Mouse (Mus musculus): ENCODE measurements around the gene Pip4k2b. TPM values are rescaled to one million over a fixed set of nuclear protein-coding genes. Genes with fewer than 3 reads are reported as not detected.

Gene Pip4k2b
- total RNA-seq, 2 experiments from 2014 or later = 64.7 TPM

DNA sequence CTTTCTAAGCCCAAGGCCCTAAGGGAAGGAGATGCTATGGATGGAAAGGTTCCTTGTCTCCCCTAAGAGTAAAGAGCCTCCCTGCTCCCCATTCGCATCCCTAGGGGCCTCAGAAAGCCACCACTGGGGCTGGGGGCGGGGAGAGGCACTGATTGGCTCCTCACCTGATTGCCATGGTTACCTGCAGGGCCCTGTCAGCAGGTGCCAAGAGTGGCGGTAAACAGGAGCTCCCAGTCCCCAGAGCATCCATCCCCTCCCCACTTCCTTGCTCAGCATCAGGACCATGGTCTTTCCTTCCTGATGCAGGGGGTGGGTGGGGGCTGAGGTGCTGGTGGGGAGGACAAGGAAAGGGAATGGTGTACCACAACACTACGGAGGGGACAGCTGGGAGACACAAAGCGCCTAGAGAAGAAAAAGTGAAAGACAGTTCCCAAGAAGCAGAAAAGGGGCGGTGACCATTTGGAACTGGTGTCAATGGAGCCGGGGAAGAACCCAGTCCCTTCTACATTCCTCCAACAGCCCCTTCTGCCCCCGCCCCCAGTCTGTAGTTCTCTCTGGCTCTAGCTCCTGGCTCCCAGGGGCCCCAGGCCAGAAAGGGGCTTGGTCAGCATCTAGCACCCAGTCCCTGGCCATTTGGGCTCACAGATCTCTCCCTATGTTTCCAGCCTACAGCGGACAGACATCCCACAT lies 48.6 kb downstream of the Pip4k2b start:
- no peak for DNase-seq (ENCODE audit: low spot score)

DNA sequence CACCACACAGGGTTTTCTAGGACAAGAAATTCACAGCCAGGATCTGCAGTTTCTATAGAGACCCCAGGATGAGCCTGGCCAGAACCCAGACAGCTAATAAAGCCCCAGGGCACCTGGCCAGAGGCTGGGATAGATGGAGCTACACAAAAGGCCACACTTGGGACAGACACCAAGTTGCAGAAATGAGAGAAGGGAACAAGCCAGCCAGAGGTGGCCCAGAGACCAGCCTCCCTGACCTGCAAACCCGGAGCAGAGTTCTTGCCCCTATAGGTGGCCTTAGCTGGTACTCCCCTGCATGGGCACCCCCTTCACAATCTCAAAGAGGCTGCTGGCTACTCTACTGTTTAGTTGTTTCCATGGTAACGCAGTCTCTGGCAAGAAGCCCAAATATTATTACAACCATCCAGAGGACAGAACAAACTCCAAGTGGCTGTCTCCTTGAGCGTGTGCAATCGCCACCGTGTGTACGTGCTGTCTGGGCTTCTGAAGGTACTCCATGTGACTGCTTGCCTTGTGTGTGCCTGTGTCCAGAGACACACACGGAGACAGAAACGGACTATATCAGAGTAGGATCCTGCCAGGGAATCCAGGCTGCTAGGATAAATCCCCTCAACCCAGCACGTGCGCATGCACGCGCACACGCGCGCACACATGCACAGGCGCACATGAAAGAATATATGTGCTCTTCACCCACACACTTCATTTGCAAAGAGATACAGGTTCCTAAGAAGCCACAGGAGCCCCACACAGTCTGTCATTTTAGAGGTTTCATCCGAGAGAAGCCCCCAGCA lies 49.4 kb downstream of the Pip4k2b start:
- no peak for DNase-seq (ENCODE audit: low spot score)

DNA sequence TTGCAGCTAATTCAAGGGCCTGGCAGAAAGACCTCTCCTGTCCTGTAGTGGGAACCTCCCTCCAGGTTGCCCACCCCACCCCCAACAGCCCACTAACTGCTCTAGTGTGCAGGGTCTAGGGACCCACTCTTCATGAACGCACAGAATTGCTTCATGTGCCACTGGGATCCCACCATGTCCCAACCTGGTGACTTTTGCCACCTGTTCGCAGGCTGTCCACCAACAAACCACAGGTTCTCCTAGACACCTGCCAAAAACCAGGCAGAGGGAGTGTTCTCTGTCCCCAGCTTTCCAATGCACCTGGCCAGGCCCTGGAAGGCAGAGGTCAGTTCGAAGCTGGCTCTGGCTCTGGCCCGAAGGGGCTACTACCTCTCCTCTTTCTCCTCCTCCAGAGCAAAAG lies 50.1 kb downstream of the Pip4k2b start:
- no peak for DNase-seq (ENCODE audit: low spot score)

DNA sequence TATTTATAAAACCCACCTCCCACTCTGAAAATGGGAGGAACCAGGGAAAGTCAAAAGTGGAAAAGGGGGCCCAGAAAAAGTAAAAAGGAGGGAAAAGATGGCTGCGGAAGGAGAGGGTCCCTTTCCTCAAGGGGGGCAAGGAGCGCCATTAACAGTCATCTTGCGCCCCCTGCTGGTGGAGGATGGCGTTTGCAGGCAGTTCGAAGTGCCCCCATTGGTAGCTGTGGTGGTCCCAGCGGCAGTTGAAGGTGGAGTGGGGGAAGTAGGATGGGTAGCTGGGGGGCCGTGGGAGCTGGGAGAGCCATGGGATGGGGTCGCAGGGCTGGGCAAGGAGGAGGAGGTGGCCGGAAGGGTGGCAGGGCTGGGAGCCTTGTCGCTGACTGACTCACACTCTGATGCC lies 54.6 kb downstream of the Pip4k2b start:
- peak; percentile 64 for DNase-seq (ENCODE audit: low spot score)

DNA sequence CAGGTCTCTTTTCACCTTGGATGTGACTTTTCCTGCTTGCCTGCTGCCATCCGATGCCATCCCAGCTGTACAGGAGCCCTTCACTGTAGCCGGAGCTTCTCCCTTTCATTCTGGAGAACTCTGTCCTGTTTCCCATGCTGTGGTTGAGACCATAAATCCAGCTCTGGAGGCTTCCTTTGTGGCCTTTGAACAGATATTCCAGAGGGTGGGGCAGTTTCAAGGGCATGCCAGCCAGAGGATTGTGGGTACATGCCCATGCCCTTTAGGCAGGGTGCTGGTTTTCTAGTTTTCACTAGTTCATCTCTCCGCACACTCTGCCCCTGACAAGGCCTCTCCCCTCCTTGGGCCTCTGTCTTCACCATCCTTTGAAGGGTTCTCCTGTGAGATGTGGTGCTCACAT lies 57.4 kb downstream of the Pip4k2b start:
- no peak for DNase-seq (ENCODE audit: low spot score)

DNA sequence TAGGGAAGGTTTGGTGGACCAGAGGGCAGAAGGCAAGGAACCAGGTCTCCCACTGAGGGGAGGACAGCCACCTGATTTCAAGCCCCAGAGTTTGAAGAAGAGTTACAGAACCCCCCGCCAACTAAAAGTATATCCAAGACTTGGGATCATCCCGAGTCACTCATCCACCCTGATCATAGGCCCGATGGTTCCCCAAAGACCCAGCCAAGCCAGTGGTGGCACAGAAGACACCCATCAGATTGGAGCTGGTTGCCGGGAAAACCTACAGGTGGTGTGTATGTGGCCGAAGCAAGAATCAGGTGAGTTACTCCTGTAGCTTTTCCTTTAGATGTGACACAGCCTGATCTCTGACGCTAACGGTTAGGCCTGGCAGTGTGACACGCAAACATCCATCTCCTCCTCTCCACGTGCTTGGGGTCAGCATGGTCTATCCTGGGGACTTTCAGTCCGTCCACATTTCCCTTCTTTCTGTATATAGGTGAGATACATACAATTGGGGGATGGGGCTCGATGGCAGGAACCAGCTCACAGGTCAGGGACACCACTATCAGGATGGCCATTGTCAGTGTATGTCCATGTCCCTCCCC lies 58.1 kb downstream of the Pip4k2b start:
- DNase-seq (ENCODE audit: low spot score) = no peak

DNA sequence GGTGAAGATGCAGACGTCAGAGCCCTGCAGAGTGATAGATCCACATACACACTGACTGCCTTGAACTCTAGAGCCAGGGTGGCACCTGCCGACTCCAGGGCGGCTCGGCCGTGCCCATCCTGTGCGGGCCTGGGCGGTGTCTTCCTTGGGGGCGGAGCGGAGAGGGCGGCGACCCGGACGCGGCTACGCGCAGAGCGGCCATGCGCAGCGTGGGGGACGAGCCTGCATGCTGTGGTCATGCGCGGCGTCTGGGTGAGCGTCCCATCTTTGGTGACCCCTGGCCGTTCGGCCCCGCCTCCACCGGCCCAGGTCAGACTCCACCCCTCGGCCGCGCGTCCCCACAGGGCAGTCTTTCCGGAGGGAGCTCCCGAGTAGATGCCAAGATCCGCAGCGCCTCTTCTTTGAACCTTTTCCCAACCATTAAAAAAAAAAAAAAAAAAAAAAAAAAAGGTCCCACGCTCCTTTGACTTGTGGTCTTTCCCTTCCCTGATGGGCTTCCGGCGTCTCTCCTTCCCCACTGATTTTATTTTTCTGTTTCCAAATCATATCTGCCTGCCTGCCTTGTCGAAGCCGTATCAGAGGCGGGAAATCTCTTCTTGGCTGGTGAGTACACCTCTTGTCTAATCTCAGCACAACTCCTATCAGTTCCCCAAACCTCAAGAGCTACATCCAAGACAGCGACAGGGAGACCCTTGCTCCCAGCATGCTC lies 58.7 kb downstream of the Pip4k2b start, which contains the start of gene Cisd3:
Gene Cisd3, plus strand, starts transcription at position 214 of the 709 bp plus-strand sequence.
- peak; percentile 96 for DNase-seq (ENCODE audit: low spot score)

DNA sequence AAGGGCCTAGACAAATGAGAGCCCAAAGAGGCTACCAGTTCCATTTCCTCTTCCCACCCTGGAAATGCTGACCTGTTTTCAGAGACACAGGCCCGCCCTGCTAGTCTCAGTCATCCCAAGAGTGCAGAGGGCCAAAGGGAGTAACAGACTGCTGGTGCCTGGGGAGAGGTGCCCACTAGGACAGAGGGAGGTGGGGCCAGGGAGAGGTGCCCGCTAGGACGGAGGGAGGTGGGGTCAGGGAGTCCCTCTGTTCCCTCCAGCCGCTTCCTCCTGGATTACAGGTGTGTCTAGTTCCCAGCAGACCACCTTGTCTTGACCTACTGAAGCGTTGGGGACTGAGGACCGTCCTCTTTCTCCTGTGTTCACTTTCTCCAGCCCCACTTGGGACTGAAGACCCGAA lies 59.7 kb downstream of the Pip4k2b start:
- DNase-seq (ENCODE audit: low spot score) = no peak

DNA sequence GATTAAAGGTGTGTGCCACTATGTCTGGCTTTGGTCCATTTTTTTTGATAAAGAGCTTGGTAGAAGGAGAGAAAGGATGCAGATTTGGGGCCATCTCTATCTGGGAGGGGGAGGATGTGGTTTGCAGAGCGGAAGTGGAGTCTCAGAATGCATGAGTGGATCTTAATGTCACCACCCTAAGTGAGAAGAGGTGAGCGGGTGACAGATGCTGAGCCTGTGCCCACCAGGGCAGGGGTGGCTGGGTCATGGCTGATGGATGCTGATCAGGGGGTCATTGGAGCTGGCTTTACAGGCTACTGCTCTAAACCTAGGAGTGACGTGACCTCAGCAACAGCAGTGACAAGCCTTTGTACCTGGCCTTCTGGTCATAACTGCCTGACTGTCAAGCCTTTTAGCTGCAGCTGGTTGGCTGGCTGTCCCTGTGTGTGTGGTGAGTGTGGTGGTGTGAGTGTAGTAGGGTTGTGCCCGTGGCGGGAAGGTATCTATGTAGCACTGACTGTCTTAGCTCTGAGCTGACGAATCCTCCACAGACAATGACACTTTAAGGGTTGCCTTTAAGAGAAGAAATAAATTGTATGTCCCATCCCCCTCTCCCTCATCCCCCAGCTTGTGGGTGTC lies 60.3 kb downstream of the Pip4k2b start:
- DNase-seq (ENCODE audit: low spot score) = no peak

DNA sequence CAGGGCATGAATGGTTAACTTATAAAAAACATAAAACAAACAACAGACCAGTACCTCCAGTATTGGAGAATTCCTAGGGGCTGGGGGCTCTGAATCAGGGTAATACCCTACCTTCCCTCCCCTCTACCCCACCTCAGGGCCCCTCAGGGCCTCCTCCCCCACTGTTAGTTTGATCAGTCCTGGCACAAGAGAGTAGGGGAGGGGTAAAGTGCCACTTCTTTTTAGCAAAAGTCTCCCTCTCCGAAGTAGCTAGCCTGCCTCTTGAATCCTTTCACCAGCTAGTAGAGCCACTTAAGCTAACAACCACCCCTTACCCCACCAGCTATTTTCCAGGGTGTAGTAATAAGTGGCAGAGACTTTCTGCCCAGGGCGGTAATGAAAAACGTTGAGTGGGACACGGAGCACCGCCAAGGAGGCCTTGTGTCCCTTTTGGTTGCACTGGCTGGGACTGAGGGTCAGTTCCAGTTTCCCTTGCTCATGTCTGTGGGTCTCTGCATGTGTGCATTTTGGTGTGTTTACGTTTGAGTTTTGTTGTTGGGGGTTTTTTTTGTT lies 61.9 kb downstream of the Pip4k2b start:
- no peak for DNase-seq (ENCODE audit: low spot score)

DNA sequence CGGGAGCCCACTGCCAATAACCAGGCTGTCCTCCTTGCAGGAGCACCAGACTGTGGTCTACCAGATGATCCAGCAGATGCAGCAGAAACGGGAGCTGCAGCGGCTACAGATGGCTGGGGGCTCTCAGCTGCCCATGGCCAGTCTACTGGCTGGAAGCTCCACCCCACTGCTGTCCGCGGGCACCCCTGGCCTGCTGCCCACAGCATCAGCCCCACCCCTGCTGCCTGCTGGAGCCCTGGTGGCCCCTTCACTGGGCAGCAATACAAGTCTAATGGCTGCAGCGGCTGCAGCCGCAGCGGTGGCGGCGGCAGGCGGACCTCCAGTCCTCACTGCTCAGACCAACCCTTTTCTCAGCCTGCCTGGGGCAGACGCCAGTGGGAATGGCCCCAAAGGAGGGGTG lies 64.1 kb downstream of the Pip4k2b start:
- DNase-seq (ENCODE audit: low spot score) = no peak

DNA sequence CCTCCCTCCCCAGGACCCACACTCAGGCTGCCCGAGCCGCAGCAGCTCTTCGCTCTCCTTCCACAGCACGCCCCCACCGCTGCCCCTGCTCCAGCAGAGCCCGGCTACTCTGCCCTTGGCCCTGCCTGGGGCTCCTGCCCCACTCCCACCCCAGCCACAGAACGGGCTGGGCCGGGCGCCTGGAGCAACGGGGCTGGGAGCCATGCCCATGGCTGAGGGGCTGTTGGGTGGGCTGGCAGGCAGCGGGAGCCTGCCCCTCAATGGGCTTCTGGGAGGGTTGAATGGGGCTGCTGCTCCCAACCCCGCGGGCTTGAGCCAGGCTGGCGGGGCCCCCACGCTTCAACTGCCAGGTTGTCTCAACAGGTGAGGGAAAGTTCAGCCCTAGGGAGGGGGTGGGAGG lies 66.2 kb downstream of the Pip4k2b start:
- no peak for DNase-seq (ENCODE audit: low spot score)

DNA sequence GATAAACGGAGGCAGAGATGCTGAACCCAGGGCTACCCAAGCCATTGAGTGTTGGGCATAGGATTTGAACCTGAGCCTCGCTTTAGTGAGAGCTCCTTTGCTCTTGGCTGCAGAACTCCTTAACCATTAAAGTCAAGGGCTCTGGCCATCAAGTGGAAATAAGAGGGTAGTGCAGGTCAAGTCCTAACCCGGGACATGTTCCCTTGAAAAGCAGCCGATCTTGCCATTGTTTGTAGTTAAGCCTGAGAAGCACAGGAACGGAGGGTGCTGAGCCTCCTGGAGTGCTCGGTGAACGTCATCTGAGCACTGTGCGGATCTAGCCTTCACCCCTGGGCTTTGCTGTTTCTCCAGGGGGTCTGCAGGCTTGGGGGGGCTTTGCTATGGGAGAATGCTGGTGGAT lies 66.7 kb downstream of the Pip4k2b start:
- no peak for DNase-seq (ENCODE audit: low spot score)

DNA sequence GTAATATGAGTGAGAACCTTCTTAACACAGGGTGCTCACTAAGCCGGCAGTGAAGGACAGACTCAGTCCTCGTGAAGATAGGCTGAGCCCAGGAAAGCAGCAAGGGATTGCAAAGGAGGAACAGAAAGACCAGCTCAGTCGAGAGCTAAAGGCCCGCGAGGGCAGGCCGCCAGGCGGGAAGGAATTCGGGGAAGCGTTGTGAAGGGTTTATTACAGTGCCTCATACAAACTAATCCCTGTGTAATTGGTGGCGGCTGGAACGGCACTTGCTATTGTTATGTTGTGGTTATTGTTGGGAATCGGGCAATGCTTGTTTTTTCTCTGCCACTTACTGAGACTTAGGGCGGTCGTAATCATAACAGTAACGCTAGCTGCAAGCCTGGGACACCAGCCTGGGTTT lies 67.1 kb downstream of the Pip4k2b start:
- no peak for DNase-seq (ENCODE audit: low spot score)

DNA sequence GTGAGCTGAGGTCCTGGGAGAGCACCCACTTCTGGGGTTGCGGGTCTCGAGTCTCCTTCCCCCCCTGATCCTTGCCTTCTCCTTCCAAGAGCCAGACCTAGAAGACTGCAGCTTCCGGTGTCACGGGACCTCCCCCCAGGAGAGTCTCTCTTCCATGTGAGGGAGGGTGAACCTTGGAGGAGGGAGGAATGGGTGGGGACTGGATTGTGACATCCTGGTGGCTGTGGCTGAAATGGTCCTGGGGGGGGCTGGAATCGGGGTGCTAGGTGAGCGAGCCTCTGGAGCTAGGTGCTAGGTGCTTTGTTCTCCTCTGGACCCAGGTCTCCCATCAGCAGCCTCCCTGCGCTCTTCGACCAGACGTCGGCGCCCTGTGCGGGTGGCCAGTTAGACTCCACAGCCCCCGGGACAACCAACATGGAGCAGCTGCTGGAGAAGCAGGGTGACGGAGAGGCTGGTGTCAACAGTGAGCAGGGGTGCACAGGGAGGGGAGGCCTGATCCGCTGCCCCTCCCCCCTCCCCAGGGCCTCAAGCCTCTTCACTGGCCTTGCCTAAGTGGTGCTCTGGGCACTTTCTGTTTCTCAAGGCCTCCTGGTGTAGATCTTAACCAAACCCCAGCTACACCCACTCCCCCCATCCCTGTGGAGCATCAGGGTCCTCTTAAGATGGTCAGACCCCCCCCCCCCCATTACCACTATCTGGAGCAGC lies 68.3 kb downstream of the Pip4k2b start:
- DNase-seq (ENCODE audit: low spot score) = no peak

DNA sequence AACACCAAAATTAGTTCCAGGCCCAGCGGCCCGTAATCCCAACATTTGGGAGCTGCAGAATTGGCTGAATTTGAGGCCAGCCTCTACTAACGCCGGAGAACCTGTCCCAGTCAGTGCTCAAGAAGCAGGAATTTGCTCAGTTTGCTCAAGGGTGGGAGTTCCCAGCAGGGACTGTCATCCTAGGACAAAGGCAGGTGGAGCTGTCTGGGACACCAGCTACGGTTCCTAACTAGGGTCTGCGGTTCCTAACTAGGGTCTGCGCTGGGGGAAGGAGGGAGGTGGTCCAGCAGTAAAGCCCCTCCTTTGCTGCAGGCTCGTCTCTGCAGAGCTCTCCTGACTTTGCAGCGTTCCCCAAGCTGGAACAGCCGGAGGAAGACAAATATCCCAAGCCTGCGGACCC lies 71.4 kb downstream of the Pip4k2b start:
- no peak for DNase-seq (ENCODE audit: low spot score)

DNA sequence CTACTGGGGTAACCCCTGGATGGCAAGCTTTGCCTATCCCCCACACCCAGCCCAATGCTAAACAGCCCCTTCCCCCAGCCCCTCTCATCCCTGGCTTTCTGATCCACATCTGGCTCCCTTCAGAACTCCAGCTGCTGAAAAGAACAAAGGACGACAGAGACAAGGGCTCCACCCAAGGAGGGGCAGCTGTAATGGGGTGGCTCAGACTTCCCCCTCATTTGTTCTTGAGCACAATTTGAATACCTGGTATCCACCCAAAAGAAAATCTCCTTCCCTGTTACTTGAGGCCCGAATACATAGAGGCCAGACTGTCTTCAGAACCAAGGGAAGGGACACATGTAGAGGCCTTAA lies 73.4 kb downstream of the Pip4k2b start:
- no peak for DNase-seq (ENCODE audit: low spot score)

DNA sequence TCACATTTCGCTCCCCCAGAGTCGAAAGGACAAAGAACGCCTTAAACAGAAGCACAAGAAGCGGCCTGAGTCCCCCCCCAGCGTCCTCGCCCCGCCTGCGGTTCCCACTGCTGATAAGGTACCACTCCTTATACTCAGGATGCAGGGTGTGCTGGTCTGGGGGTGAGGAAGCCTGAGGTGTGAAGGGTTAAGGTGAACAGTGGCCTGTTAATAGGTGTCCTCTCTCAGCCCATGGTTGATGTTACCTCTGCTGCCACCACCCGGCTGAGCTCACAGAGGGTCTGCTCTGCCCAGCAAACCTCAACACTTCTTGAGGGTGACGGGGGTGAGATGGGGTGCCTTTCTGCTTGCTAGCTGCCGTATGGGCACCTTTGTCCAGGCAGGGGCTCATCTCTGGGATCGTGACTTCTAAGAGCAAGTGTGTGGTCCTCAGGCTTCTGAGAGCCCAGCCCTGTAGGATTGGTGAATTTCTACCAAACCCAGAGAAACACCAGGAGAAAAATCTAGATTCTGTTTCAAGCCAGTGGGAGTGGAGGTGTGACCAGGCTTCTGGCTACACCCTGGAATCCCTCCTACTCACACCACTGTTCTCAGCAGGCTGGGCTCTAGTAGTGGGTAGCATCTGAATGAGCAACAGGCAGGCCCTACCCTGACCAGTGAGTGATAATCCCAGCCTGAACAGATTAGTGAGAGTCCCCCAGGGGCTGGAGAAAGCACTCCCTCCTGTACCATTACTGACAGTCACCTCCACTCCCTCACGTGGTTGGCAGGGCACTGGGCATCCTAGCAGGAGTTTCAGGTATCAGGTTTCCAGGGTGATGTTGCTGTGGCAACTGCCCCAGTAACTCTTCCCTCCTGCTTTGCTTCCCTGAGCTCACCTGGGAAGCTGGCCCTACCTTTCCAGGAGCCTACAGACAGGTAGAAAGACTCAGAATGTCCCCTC lies 74.0 kb downstream of the Pip4k2b start:
- no peak for DNase-seq (ENCODE audit: low spot score)

DNA sequence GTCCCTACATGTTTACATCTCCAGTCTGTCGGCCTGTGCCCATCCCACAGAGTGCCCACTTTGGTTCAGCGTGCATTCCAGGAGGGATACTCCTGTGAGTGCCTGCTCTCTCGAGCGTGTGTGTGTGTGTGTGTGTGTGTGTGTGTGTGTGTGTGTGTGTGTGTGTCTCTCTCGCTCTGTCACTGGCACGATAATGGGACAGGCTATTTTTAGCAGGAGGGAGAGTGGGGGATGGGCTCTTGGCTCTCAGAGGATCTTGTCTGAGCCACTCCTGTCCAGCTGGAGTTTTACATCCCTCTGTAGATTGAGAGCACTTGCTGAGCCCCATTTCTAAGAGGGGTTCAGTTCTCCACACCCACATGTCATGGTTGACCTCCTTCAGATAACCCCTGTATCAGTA lies 74.7 kb downstream of the Pip4k2b start:
- peak; percentile 73 for DNase-seq (ENCODE audit: low spot score)

DNA sequence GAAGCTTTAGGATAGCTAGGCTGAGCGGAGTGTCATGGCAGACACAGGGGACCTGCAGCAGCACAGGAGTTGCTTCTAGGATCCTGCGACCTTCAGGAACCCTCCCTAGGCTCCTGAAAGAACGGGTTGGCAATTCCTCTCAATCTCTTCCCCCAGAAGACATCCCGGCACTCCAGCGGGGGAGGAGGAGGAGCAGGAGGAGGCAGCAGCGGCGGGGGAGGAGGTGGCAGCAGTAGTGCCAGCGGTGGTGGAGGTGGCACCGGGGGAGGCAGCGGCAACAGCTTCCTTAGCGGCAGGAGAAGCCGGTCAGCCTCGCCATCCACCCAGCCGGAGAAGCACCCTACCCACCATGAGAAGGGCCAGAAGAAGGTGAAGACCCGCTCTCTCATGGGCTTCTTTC lies 75.2 kb downstream of the Pip4k2b start:
- no peak for DNase-seq (ENCODE audit: low spot score)

Data from gastrocnemius, adult 18-20 months (tissue).